Mouse (Mus musculus) colon, adult 2 months (tissue): ENCODE data around the gene Gm4792. TPM values are rescaled to one million over a fixed set of nuclear protein-coding genes. Genes with fewer than 3 reads are reported as not detected.

Source experiments
- polyA plus RNA-seq: library from polyadenylated mRNA; depleted of rRNA; stranded (reverse); fragments of >200 nt; gene quantifications from 2 replicates; pipeline ENCODE4 v1.2.3, GENCODE M21; 2012; rRNA removed

Gene Gm4792
- not detected in 2 replicates for polyA plus RNA-seq

GRCm38 (mm10) chr10:94298471-94298870 lies at the start of gene Gm4792:
TSS of gene Gm4792 (minus strand) at chr10:94298703.

GRCm38 (mm10) chr10:94311511-94312006 lies 13.1 kb upstream of the Gm4792 start, which contains the start of gene Tmcc3:
TSS of gene Tmcc3 (plus strand) at chr10:94311949.

Other genes starting within 250 kb of the Gm4792 start
- 2.3 and 3.0 TPM in 2 replicates for gene Nr2c1, start 150.7 kb downstream of the Gm4792 start, polyA plus RNA-seq
- gene Ndufa12, start 100.0 kb downstream of the Gm4792 start, polyA plus RNA-seq = 57.0 and 66.1 TPM in 2 replicates
- gene Tmcc3, start 13.2 kb upstream of the Gm4792 start, polyA plus RNA-seq = 39.4 and 42.3 TPM in 2 replicates